Mouse (Mus musculus) bone marrow, adult 2 months (tissue): ENCODE measurements around the gene Man2a1.

Experiments
- CTCF ChIP-seq: fragments of 200-500 bp; IDR thresholded peaks from 2 replicates; pipeline ENCODE4 v1.5.1; 2011; ENCODE audit warnings: low read length, control low read depth; ENCODE audit not compliant: control insufficient read depth, insufficient read depth
- POLR2A ChIP-seq: fragments of 200-500 bp; IDR thresholded peaks from 2 replicates; pipeline ENCODE4 v1.6.1; 2011; ENCODE audit warnings: low read depth, mild to moderate bottlenecking, control low read depth, low read length, borderline replicate concordance; ENCODE audit not compliant: control insufficient read depth

DNA sequence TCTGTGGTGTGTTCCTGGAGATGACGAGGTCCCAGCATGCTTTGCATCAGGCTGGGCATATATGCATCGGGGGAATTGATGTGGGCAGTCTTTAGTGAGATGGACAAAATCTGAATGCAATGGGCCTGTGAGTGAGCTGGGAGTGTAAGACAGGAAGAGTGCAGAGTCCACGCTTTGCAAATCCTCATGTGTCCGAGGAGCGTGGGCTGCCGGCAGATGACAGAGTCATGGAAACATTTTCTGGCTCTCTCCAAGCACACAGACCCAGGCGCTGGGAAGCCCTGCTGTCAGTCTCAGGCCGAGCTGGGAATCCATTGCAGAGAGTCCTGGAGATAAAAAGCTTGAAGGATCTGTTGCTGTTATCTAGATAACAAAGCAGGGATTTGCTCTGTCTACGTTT lies 19.6 kb downstream of the Man2a1 start:
- TF ChIP-seq POLR2A (no peak), CTCF (no peak)
